9 mouse cellular contexts compared by ENCODE assay signal in genomic region chr4:140030040-140030386, GRCm38 (mm10).
DNase-seq lines count a peak whose midpoint lies in the region; ATAC-seq lines count a peak whose summit lies in the region.
"Had no signal": no experiment of that assay in that cellular context is flagged by ENCODE, and none has a peak within 500 bp of the region (broad histone marks: within the 10 kb centered on the region; RNA-seq: fewer than 3 reads in every experiment).

No protein-coding gene starts in this region.

- 6% methylated on average over 5 of the region's 5 CpGs for WGBS in forebrain, embryonic 14.5 days
- WGBS in midbrain, embryonic 12.5 days, result 21% methylated on average over 5 of the region's 5 CpGs
- 26% methylated on average over 5 of the region's 5 CpGs for WGBS in kidney, embryonic 14.5 days

- H3K27ac ChIP-seq in forebrain, embryonic 14.5 days (ENCODE audit: low read depth, low read length), result peak overlapping the region; percentile 89
- peak overlapping the region; percentile 84 for H3K27ac ChIP-seq in midbrain, embryonic 12.5 days (replicated peaks)
- H3K27ac ChIP-seq in kidney, embryonic 14.5 days (ENCODE audit: low read depth, low read length), result no peak overlapping the region
- H3K27ac ChIP-seq: lung, embryonic 15.5 days had no signal

- peak; percentile 79 for ATAC-seq in forebrain, embryonic 14.5 days
- ATAC-seq in midbrain, embryonic 12.5 days (ENCODE audit: low FRiP score, low read depth), result peak; percentile 67
- no peak for ATAC-seq in monocyte, adult 5-6 weeks (replicated peaks; ENCODE audit: insufficient number of reproducible peaks, low FRiP score, low TSS enrichment, poor library complexity, severe bottlenecking)
- no peak for ATAC-seq in kidney, embryonic 14.5 days (ENCODE audit: low FRiP score, low TSS enrichment)

- H3K4me1 ChIP-seq in forebrain, embryonic 14.5 days (ENCODE audit: control insufficient read depth, insufficient read depth, low read length), result peaks cover 15% of the 10 kb centered on the region
- H3K4me1 ChIP-seq in midbrain, embryonic 12.5 days, result peaks cover 27% of the 10 kb centered on the region
- peaks cover 3% of the 10 kb centered on the region; the same call in 1 of the 2 replicates for H3K4me1 ChIP-seq in kidney, embryonic 14.5 days (ENCODE audit: control insufficient read depth, insufficient read depth, low read length)
- H3K4me1 ChIP-seq: lung, embryonic 15.5 days had no signal

- no peaks in the 10 kb centered on the region for H3K36me3 ChIP-seq in forebrain, embryonic 14.5 days (ENCODE audit: control insufficient read depth, insufficient read depth, low read length)
- H3K36me3 ChIP-seq in midbrain, embryonic 12.5 days, result no peaks in the 10 kb centered on the region
- H3K36me3 ChIP-seq in kidney, embryonic 14.5 days (ENCODE audit: control insufficient read depth, insufficient read depth, low read length), result no peaks in the 10 kb centered on the region
- H3K36me3 ChIP-seq: G1E; lung, embryonic 15.5 days had no signal

- no peaks in the 10 kb centered on the region for H3K9me3 ChIP-seq in forebrain, embryonic 14.5 days (replicated peaks; ENCODE audit: control insufficient read depth, low read length)
- H3K9me3 ChIP-seq in midbrain, embryonic 12.5 days, result no peaks in the 10 kb centered on the region
- 0 out of 2 replicates have a peak, but pooled peaks cover 2% of the 10 kb centered on the region for H3K9me3 ChIP-seq in kidney, embryonic 14.5 days (ENCODE audit: control insufficient read depth, low read length)
- H3K9me3 ChIP-seq: lung, embryonic 15.5 days had no signal

- H3K9ac ChIP-seq in forebrain, embryonic 14.5 days (ENCODE audit: low read length), result peak overlapping the region; percentile 29; the same call in 1 of the 2 replicates
- H3K9ac ChIP-seq in midbrain, embryonic 12.5 days (replicated peaks), result no peak overlapping the region
- no peak overlapping the region for H3K9ac ChIP-seq in kidney, embryonic 14.5 days (ENCODE audit: low read depth, low read length)
- H3K9ac ChIP-seq: lung, embryonic 15.5 days had no signal

- no peak overlapping the region for H3K4me3 ChIP-seq in forebrain, embryonic 14.5 days (ENCODE audit: low read depth, low read length)
- no peak overlapping the region for H3K4me3 ChIP-seq in midbrain, embryonic 12.5 days
- no peak overlapping the region for H3K4me3 ChIP-seq in kidney, embryonic 14.5 days (ENCODE audit: low read length)
- H3K4me3 ChIP-seq: lung, embryonic 15.5 days had no signal

- H3K27me3 ChIP-seq in forebrain, embryonic 14.5 days (replicated peaks; ENCODE audit: control insufficient read depth, insufficient read depth, low read length), result no peaks in the 10 kb centered on the region
- peaks cover 22% of the 10 kb centered on the region for H3K27me3 ChIP-seq in midbrain, embryonic 12.5 days
- peaks cover 5% of the 10 kb centered on the region; the same call in 1 of the 2 replicates for H3K27me3 ChIP-seq in kidney, embryonic 14.5 days (ENCODE audit: control insufficient read depth, insufficient read depth, low read length)

- no peak overlapping the region for H3K4me2 ChIP-seq in forebrain, embryonic 14.5 days (ENCODE audit: low read length)
- H3K4me2 ChIP-seq in midbrain, embryonic 12.5 days (replicated peaks), result 0 out of 2 replicates have a peak overlapping the region, but pooled peaks have one; percentile 10
- no peak overlapping the region for H3K4me2 ChIP-seq in kidney, embryonic 14.5 days (replicated peaks; ENCODE audit: low read depth, low read length)
- H3K4me2 ChIP-seq: lung, embryonic 15.5 days had no signal

- peak; percentile 39 to 45 for DNase-seq in right cerebral cortex, adult 2 months (ENCODE audit: low spot score in 2 of 2)
- DNase-seq in right cerebral cortex, postnatal 36 days (ENCODE audit: low spot score in 2 of 2), result no peak
- peak; percentile 73 for DNase-seq in forebrain, embryonic 14.5 days (ENCODE audit: low spot score)
- DNase-seq in urinary bladder, postnatal 4 days (ENCODE audit: low spot score in 2 of 2), result no peak

Comparison
In these comparisons a context has a peak if more than half of its experiments do, and no peak if none do; other contexts are left out.
1. DNase-seq: peak in right cerebral cortex, adult 2 months (2 of 2) and forebrain, embryonic 14.5 days (single experiment); none in right cerebral cortex, postnatal 36 days (0 of 2) and urinary bladder, postnatal 4 days (0 of 2).
2. ATAC-seq: peak in forebrain, embryonic 14.5 days (single experiment) and midbrain, embryonic 12.5 days (single experiment); none in monocyte, adult 5-6 weeks (single experiment) and kidney, embryonic 14.5 days (single experiment).